Mouse (Mus musculus) midbrain, embryonic 11.5 days (tissue): ENCODE data around the gene Fam214b. TPM values are rescaled to one million over a fixed set of nuclear protein-coding genes. Genes with fewer than 3 reads are reported as not detected.

Experiments used
- polyA plus RNA-seq: library from polyadenylated mRNA; unstranded; fragments of >200 nt; fragmentation: Nextera tagmentation; extraction: Ambion mirVana; gene quantifications from 2 replicates; pipeline ENCODE4 v1.2.1, GENCODE M21; 2014

Fam214b gene
- polyA plus RNA-seq, 1 experiment from 2014 or later = 24.4 TPM

Other genes with a start within 250 kb of the Fam214b start
- 0.05 and 0.11 TPM in 2 replicates for gene Fam205a1, start 192.3 kb downstream of the Fam214b start, polyA plus RNA-seq
- gene Gm12394, start 189.4 kb downstream of the Fam214b start, polyA plus RNA-seq = 0.57 and 0.66 TPM in 2 replicates
- 0.40 and 0.87 TPM in 2 replicates for gene Fam205c, start 172.0 kb downstream of the Fam214b start, polyA plus RNA-seq
- 2.2 and 2.9 TPM in 2 replicates for gene Phf24, start 129.6 kb downstream of the Fam214b start, polyA plus RNA-seq
- 17.6 and 22.3 TPM in 2 replicates for gene Dnajb5, start 96.4 kb downstream of the Fam214b start, polyA plus RNA-seq
- gene 1700022I11Rik, start 76.6 kb downstream of the Fam214b start, polyA plus RNA-seq = 0.52 and 0.60 TPM in 2 replicates
- 635 and 667 TPM in 2 replicates for gene Vcp, start 45.7 kb downstream of the Fam214b start, polyA plus RNA-seq
- gene Fancg, start 35.7 kb downstream of the Fam214b start, polyA plus RNA-seq = 21.4 and 22.0 TPM in 2 replicates
- gene Pigo, start 20.4 kb downstream of the Fam214b start, polyA plus RNA-seq = 16.2 and 16.4 TPM in 2 replicates
- gene Stoml2, start 14.5 kb downstream of the Fam214b start, polyA plus RNA-seq = 365 TPM in 2 replicates
- gene Unc13b, start 12.7 kb upstream of the Fam214b start, polyA plus RNA-seq = 14.7 and 16.2 TPM in 2 replicates
- gene Atp8b5, start 220.9 kb upstream of the Fam214b start, polyA plus RNA-seq = 0.30 and 0.70 TPM in 2 replicates